Mouse (Mus musculus) MEL (cell line): ENCODE measurements around the gene Kcnn3.

Source experiments
- CTCF ChIP-seq, 3 experiments: IDR thresholded peaks in 2 of 3; conservative IDR thresholded peaks in 1 of 3; 2 replicates each; pipeline ENCODE4 v1.5.1; 2011 to 2012; ENCODE audit warnings: low read length in 3 of 3, low read depth in 2 of 3, mild to moderate bottlenecking in 2 of 3, improper control_type of control experiment in 1 of 3, inconsistent platforms in 1 of 3, mixed read lengths in 1 of 3, moderate library complexity in 1 of 3; ENCODE audit not compliant: control insufficient read depth in 1 of 3, insufficient read depth in 1 of 3, poor library complexity in 1 of 3, severe bottlenecking in 1 of 3
- MYC ChIP-seq: IDR thresholded peaks from 2 replicates; pipeline ENCODE4 v1.6.1; 2011; ENCODE audit warnings: low read depth, mild to moderate bottlenecking, low read length, improper control_type of control experiment, moderate library complexity
- RCOR1 ChIP-seq: IDR thresholded peaks from 2 replicates; pipeline ENCODE4 v1.6.1; 2012; ENCODE audit warnings: low read depth, mild to moderate bottlenecking, inconsistent platforms, low read length, improper control_type of control experiment
- ZMIZ1 ChIP-seq: IDR thresholded peaks from 2 replicates; pipeline ENCODE4 v1.6.1; 2012; ENCODE audit warnings: low read depth, mild to moderate bottlenecking, inconsistent platforms, low read length, improper control_type of control experiment, moderate library complexity
- ZNF384 ChIP-seq: IDR thresholded peaks from 2 replicates; pipeline ENCODE4 v1.6.1; 2012; ENCODE audit warnings: low read depth, mild to moderate bottlenecking, inconsistent platforms, low read length, improper control_type of control experiment

- no peak for TF ChIP-seq RCOR1
- no peak for TF ChIP-seq ZNF384
- TF ChIP-seq ZMIZ1: no peak
- TF ChIP-seq CTCF (IDR thresholded peaks at IDR 0.05 in 2 of 3, conservative IDR thresholded peaks at IDR 0.05 in 1 of 3; ENCODE audit: control insufficient read depth in 1 of 3, insufficient read depth in 1 of 3, low read depth in 2 of 3, low read length in 3 of 3, poor library complexity in 1 of 3, severe bottlenecking in 1 of 3): no peak
- TF ChIP-seq MYC: no peak
These were observed 8.6 kb upstream of the Kcnn3 start for GRCm38 (mm10) chr3:89511400-89511799.
